In the genomic region with DNA sequence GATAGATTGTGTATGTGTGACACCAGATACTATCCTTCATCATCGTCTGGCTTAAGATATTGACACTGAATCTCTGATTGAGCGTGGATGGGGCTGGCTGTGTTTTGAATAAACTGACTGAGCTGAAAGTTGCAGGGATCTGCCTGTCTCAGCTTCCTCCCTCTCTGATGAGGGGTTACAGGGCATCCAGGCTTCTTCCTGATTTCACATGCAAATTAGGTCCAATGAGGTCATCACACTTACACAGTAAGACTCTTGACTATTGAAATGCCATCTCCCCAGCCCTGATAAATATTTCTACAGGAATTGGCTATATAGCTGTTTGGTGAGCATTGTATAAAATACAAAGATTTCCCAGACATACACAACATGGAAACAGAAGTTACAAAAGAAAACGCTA, we compare ENCODE assay signal across 15 mouse cellular contexts.
A peak's percentile ranks its signal among the peaks of the same experiment; 100 is the strongest.
DNase-seq lines count a peak whose midpoint lies in the region; ATAC-seq and TF ChIP-seq lines count a peak whose summit lies in the region.
"Had no signal": no experiment of that assay in that cellular context is flagged by ENCODE, and none has a peak within 500 bp of the region (broad histone marks: within the 10 kb centered on the region; RNA-seq: fewer than 3 reads in every experiment).

No protein-coding gene starts in this region.

- H3K79me2 ChIP-seq in CH12.LX (replicated peaks; ENCODE audit: control insufficient read depth, extremely low read depth, insufficient read depth, poor library complexity, severe bottlenecking), result no peaks in the 10 kb centered on the region

- TF ChIP-seq RAD21 in CH12.LX (IDR thresholded peaks at IDR 0.05; ENCODE audit: low read depth, low read length), result no peak

- peaks cover 12% of the 10 kb centered on the region for H3K4me1 ChIP-seq in forebrain, embryonic 13.5 days
- peaks cover 19% of the 10 kb centered on the region for H3K4me1 ChIP-seq in forebrain, embryonic 15.5 days
- H3K4me1 ChIP-seq in CH12.LX (ENCODE audit: control insufficient read depth in 1 of 2, insufficient read depth in 2 of 2), result peaks cover 0 to 18% of the 10 kb centered on the region in 2 experiments; a peak in 2 of 4 replicates
- H3K4me1 ChIP-seq: embryonic facial prominence, embryonic 12.5 days had no signal

- no peaks in the 10 kb centered on the region; the same call in 1 of the 2 replicates for H3K27me3 ChIP-seq in forebrain, embryonic 13.5 days
- H3K27me3 ChIP-seq in forebrain, embryonic 15.5 days, result no peaks in the 10 kb centered on the region
- no peaks in the 10 kb centered on the region for H3K27me3 ChIP-seq in CH12.LX (replicated peaks)
- H3K27me3 ChIP-seq: embryonic facial prominence, embryonic 12.5 days had no signal

- no peaks in the 10 kb centered on the region for H3K36me3 ChIP-seq in forebrain, embryonic 13.5 days (ENCODE audit: poor library complexity, severe bottlenecking)
- no peaks in the 10 kb centered on the region for H3K36me3 ChIP-seq in forebrain, embryonic 15.5 days
- H3K36me3 ChIP-seq in CH12.LX (replicated peaks in 1 of 2; ENCODE audit: control insufficient read depth in 1 of 2, insufficient read depth in 1 of 2, low read length in 1 of 2), result no peaks in the 10 kb centered on the region
- H3K36me3 ChIP-seq: embryonic facial prominence, embryonic 10.5 days; embryonic facial prominence, embryonic 12.5 days had no signal

- no peak overlapping the region for H3K4me2 ChIP-seq in forebrain, embryonic 13.5 days
- H3K4me2 ChIP-seq in forebrain, embryonic 15.5 days (replicated peaks), result no peak overlapping the region
- no peak overlapping the region for H3K4me2 ChIP-seq in CH12.LX (ENCODE audit: insufficient read depth, low read depth, poor library complexity, severe bottlenecking)
- H3K4me2 ChIP-seq: embryonic facial prominence, embryonic 12.5 days had no signal

- TF ChIP-seq EP300 in CH12.LX (IDR thresholded peaks at IDR 0.05; ENCODE audit: low read length), result no peak

- no peak for TF ChIP-seq CTCF in CH12.LX (conservative IDR thresholded peaks at IDR 0.05 in 1 of 2, IDR thresholded peaks at IDR 0.05 in 1 of 2; ENCODE audit: low read depth in 2 of 2, low read length in 2 of 2)

- in situ Hi-C loops in CH12.LX (cut with MboI; ENCODE audit: low pct_ligation_motif_present, low pct_unique_long_range_greater_than_20kb, low sequenced_read_pairs), result no loop called here

- H3K9me3 ChIP-seq in forebrain, embryonic 13.5 days (replicated peaks), result no peaks in the 10 kb centered on the region
- no peaks in the 10 kb centered on the region for H3K9me3 ChIP-seq in forebrain, embryonic 15.5 days
- H3K9me3 ChIP-seq in CH12.LX (replicated peaks; ENCODE audit: low read length), result no peaks in the 10 kb centered on the region
- H3K9me3 ChIP-seq: embryonic facial prominence, embryonic 10.5 days; embryonic facial prominence, embryonic 12.5 days had no signal

- 87% methylated on average over 3 of the region's 3 CpGs for WGBS in forebrain, embryonic 13.5 days
- 86% methylated on average over 3 of the region's 3 CpGs for WGBS in forebrain, embryonic 15.5 days

- TF ChIP-seq POLR2A in CH12.LX (IDR thresholded peaks at IDR 0.05; ENCODE audit: low read depth, low read length), result no peak

- no peak overlapping the region for H3K9ac ChIP-seq in forebrain, embryonic 13.5 days
- H3K9ac ChIP-seq in forebrain, embryonic 15.5 days (replicated peaks), result no peak overlapping the region
- H3K9ac ChIP-seq in CH12.LX (ENCODE audit: insufficient read depth, low read depth), result no peak overlapping the region
- H3K9ac ChIP-seq: embryonic facial prominence, embryonic 12.5 days; forebrain, postnatal 0 days had no signal

- H3K4me3 ChIP-seq in forebrain, embryonic 13.5 days, result no peak overlapping the region
- no peak overlapping the region for H3K4me3 ChIP-seq in forebrain, embryonic 15.5 days
- no peak overlapping the region for H3K4me3 ChIP-seq in CH12.LX (replicated peaks in 1 of 3; ENCODE audit: low read depth in 2 of 3, low read length in 2 of 3, poor library complexity in 1 of 3)
- H3K4me3 ChIP-seq: embryonic facial prominence, embryonic 10.5 days; embryonic facial prominence, embryonic 12.5 days had no signal

- dilution Hi-C loops in CH12.LX (cut with MboI; ENCODE audit: extremely low pct_ligation_motif_present, extremely low pct_unique_long_range_greater_than_20kb, low sequenced_read_pairs), result no loop called here

- 0 out of 2 replicates have a peak, but pooled peaks have one; percentile 14 for ATAC-seq in forebrain, embryonic 13.5 days
- no peak for ATAC-seq in forebrain, embryonic 15.5 days (replicated peaks)
- peak; percentile 65 for ATAC-seq in megakaryocyte, adult 5-6 weeks (ENCODE audit: poor library complexity, severe bottlenecking)
- ATAC-seq: CD4-positive, CD25-positive, alpha-beta regulatory T cell, adult 4 months had no signal

- peak; percentile 21 for DNase-seq in CH12.LX (ENCODE audit: extremely low read depth)
- DNase-seq in cerebellum, adult 9-11 months, result no peak
- DNase-seq in lung, adult 18-20 months, result no peak
- DNase-seq: B cell, adult 2 months; cerebellum, adult 11 months; cerebellum, adult 18-20 months; cerebellum, adult 8-10 months; cerebellum, postnatal 25 days had no signal

- H3K27ac ChIP-seq in forebrain, embryonic 13.5 days, result no peak overlapping the region
- no peak overlapping the region for H3K27ac ChIP-seq in forebrain, embryonic 15.5 days (replicated peaks)
- no peak overlapping the region for H3K27ac ChIP-seq in CH12.LX (ENCODE audit: insufficient read depth, low read depth)
- H3K27ac ChIP-seq: embryonic facial prominence, embryonic 10.5 days; embryonic facial prominence, embryonic 12.5 days had no signal

TF ChIP-seq in CH12.LX, 34 proteins besides CTCF, POLR2A, EP300 and RAD21:
- TF ChIP-seq PAX5 (IDR thresholded peaks at IDR 0.05; ENCODE audit: low read length) (no peak), ELF1 (IDR thresholded peaks at IDR 0.05; ENCODE audit: low read depth, low read length) (no peak), ZKSCAN1 (IDR thresholded peaks at IDR 0.05; ENCODE audit: borderline replicate concordance, low read depth, low read length) (no peak), RCOR1 (conservative IDR thresholded peaks at IDR 0.05; ENCODE audit: low read depth, low read length) (no peak), CHD1 (IDR thresholded peaks at IDR 0.05; ENCODE audit: low read depth, low read length) (no peak), HCFC1 (IDR thresholded peaks at IDR 0.05; ENCODE audit: low read depth, low read length) (no peak)
